10 mouse cellular contexts compared by ENCODE assay signal in genomic region chr14:33185068-33185800, GRCm38 (mm10). TPM values are rescaled to one million over a fixed set of nuclear protein-coding genes. Genes with fewer than 3 reads are reported as not detected.
A peak's percentile ranks its signal among the peaks of the same experiment; 100 is the strongest.
DNase-seq lines count a peak whose midpoint lies in the region; ATAC-seq and TF ChIP-seq lines count a peak whose summit lies in the region.
"Had no signal": no experiment of that assay in that cellular context is flagged by ENCODE, and none has a peak within 500 bp of the region (broad histone marks: within the 10 kb centered on the region; RNA-seq: fewer than 3 reads in every experiment).

Wdfy4 (minus strand) TSS chr14:33185508.

- intact Hi-C loops in heart, adult 2 months (cut with DNase I) = no loop called here

- WGBS in heart, adult 2 months = 79% methylated on average over 11 of the region's 11 CpGs
- 79% methylated on average over 11 of the region's 11 CpGs for WGBS in heart, embryonic 12.5 days
- 39% methylated on average over 11 of the region's 11 CpGs for WGBS in liver, postnatal 0 days (ENCODE audit: insufficient replicate concordance)
- WGBS in intestine, embryonic 16.5 days = 83% methylated on average over 11 of the region's 11 CpGs
- 78% methylated on average over 11 of the region's 11 CpGs for WGBS in intestine, postnatal 0 days
- WGBS in embryonic facial prominence, embryonic 10.5 days = 88% methylated on average over 11 of the region's 11 CpGs

- no peaks in the 10 kb centered on the region; the same call in 1 of the 2 replicates for H3K27me3 ChIP-seq in heart, adult 2 months (ENCODE audit: control insufficient read depth, insufficient read depth, low read length)
- H3K27me3 ChIP-seq in heart, embryonic 12.5 days (replicated peaks) = no peaks in the 10 kb centered on the region
- H3K27me3 ChIP-seq in liver, postnatal 0 days (ENCODE audit: insufficient read depth, low read length) = no peaks in the 10 kb centered on the region
- H3K27me3 ChIP-seq in intestine, embryonic 16.5 days (replicated peaks; ENCODE audit: control insufficient read depth, insufficient read depth, low read length) = no peaks in the 10 kb centered on the region
- H3K27me3 ChIP-seq in intestine, postnatal 0 days (replicated peaks; ENCODE audit: control insufficient read depth, insufficient read depth, low read length) = no peaks in the 10 kb centered on the region
- H3K27me3 ChIP-seq in embryonic facial prominence, embryonic 10.5 days (replicated peaks; ENCODE audit: low read depth, poor library complexity, severe bottlenecking) = no peaks in the 10 kb centered on the region

- TF ChIP-seq POLR2A in heart, adult 2 months (IDR thresholded peaks at IDR 0.05; ENCODE audit: insufficient read depth, low read depth, low read length) = no peak
- 0 out of 2 replicates have a peak, but pooled peaks have one; percentile 43 for TF ChIP-seq POLR2A in bone marrow macrophage, adult 2 months (IDR thresholded peaks at IDR 0.05; ENCODE audit: borderline replicate concordance, low read depth, low read length)

- no peak within 1 kb of the TSS for H3K4me3 ChIP-seq in heart, adult 2 months
- no peak within 1 kb of the TSS for H3K4me3 ChIP-seq in heart, embryonic 12.5 days
- peak within 1 kb of the TSS; percentile 73 for H3K4me3 ChIP-seq in bone marrow macrophage, adult 2 months (ENCODE audit: insufficient read depth, low read length)
- peak within 1 kb of the TSS; percentile 52 for H3K4me3 ChIP-seq in liver, postnatal 0 days (ENCODE audit: low read depth, low read length)
- H3K4me3 ChIP-seq in intestine, embryonic 16.5 days (ENCODE audit: low read length) = no peak within 1 kb of the TSS
- no peak within 1 kb of the TSS for H3K4me3 ChIP-seq in intestine, postnatal 0 days (ENCODE audit: low read depth, low read length)
- H3K4me3 ChIP-seq in embryonic facial prominence, embryonic 10.5 days = no peak within 1 kb of the TSS

- H3K36me3 ChIP-seq in heart, adult 2 months (ENCODE audit: control insufficient read depth, insufficient read depth, low read length) = no peaks in the 10 kb centered on the region
- H3K36me3 ChIP-seq in heart, embryonic 12.5 days = no peaks in the 10 kb centered on the region
- no peaks in the 10 kb centered on the region for H3K36me3 ChIP-seq in liver, postnatal 0 days (replicated peaks; ENCODE audit: insufficient read depth, low read length)
- no peaks in the 10 kb centered on the region for H3K36me3 ChIP-seq in intestine, embryonic 16.5 days (ENCODE audit: control insufficient read depth, insufficient read depth, low read length)
- no peaks in the 10 kb centered on the region for H3K36me3 ChIP-seq in intestine, postnatal 0 days (ENCODE audit: control insufficient read depth, insufficient read depth)
- H3K36me3 ChIP-seq in embryonic facial prominence, embryonic 10.5 days (replicated peaks) = no peaks in the 10 kb centered on the region

- no peak for TF ChIP-seq EP300 in heart, adult 2 months (IDR thresholded peaks at IDR 0.05; ENCODE audit: insufficient read depth, low read depth, low read length)
- TF ChIP-seq EP300 in liver, postnatal 0 days (IDR thresholded peaks at IDR 0.05; ENCODE audit: low read depth) = no peak

- H3K79me2 ChIP-seq in heart, adult 2 months (replicated peaks; ENCODE audit: control insufficient read depth, insufficient read depth, low read length) = no peaks in the 10 kb centered on the region

- peak; percentile 34 to 66 for DNase-seq in heart, adult 2 months
- DNase-seq in liver, postnatal 0 days = peak; percentile 56
- peak; percentile 55 for DNase-seq in skeletal muscle tissue, adult 2 months (ENCODE audit: low read depth, low spot score)
- DNase-seq in embryonic facial prominence, embryonic 10.5 days (ENCODE audit: low spot score) = no peak
- DNase-seq: right cerebral cortex, postnatal 4 days had no signal

- H3K9ac ChIP-seq in heart, adult 2 months (ENCODE audit: low read depth, low read length) = no peak within 1 kb of the TSS
- H3K9ac ChIP-seq in heart, embryonic 12.5 days = no peak within 1 kb of the TSS
- peak within 1 kb of the TSS; percentile 51 for H3K9ac ChIP-seq in liver, postnatal 0 days (replicated peaks)
- H3K9ac ChIP-seq in intestine, embryonic 16.5 days (ENCODE audit: low read depth, low read length) = no peak within 1 kb of the TSS
- no peak within 1 kb of the TSS for H3K9ac ChIP-seq in intestine, postnatal 0 days (ENCODE audit: low read depth, low read length)

- no peak for ATAC-seq in heart, embryonic 12.5 days (ENCODE audit: insufficient number of reproducible peaks, low FRiP score)
- ATAC-seq in liver, postnatal 0 days = peak; percentile 71
- ATAC-seq in intestine, embryonic 16.5 days = no peak
- no peak for ATAC-seq in intestine, postnatal 0 days
- ATAC-seq: midbrain, embryonic 16.5 days had no signal

- no peak within 1 kb of the TSS for H3K4me2 ChIP-seq in heart, embryonic 12.5 days
- H3K4me2 ChIP-seq in liver, postnatal 0 days (ENCODE audit: low read depth, low read length) = peak within 1 kb of the TSS; percentile 65
- no peak within 1 kb of the TSS for H3K4me2 ChIP-seq in intestine, embryonic 16.5 days (ENCODE audit: low read depth, low read length)
- no peak within 1 kb of the TSS for H3K4me2 ChIP-seq in intestine, postnatal 0 days (replicated peaks; ENCODE audit: low read depth)

- H3K4me1 ChIP-seq in heart, adult 2 months (ENCODE audit: control insufficient read depth, insufficient read depth, low read length) = no peaks in the 10 kb centered on the region
- H3K4me1 ChIP-seq in heart, embryonic 12.5 days (replicated peaks) = no peaks in the 10 kb centered on the region
- peaks cover 21% of the 10 kb centered on the region for H3K4me1 ChIP-seq in bone marrow macrophage, adult 2 months (ENCODE audit: control insufficient read depth, insufficient read depth, low read length)
- peaks cover 6% of the 10 kb centered on the region for H3K4me1 ChIP-seq in liver, postnatal 0 days (ENCODE audit: insufficient read depth)
- no peaks in the 10 kb centered on the region for H3K4me1 ChIP-seq in intestine, embryonic 16.5 days (ENCODE audit: control insufficient read depth, insufficient read depth, low read length)
- H3K4me1 ChIP-seq in intestine, postnatal 0 days (replicated peaks; ENCODE audit: control insufficient read depth, insufficient read depth, low read length) = no peaks in the 10 kb centered on the region
- 0 out of 2 replicates have a peak, but pooled peaks cover 4% of the 10 kb centered on the region for H3K4me1 ChIP-seq in embryonic facial prominence, embryonic 10.5 days

- no peak within 1 kb of the TSS for H3K27ac ChIP-seq in heart, adult 2 months
- H3K27ac ChIP-seq in heart, embryonic 12.5 days (ENCODE audit: poor library complexity, severe bottlenecking) = no peak within 1 kb of the TSS
- H3K27ac ChIP-seq in bone marrow macrophage, adult 2 months (ENCODE audit: insufficient read depth, low read depth, low read length) = peak within 1 kb of the TSS; percentile 95
- H3K27ac ChIP-seq in liver, postnatal 0 days (ENCODE audit: low read depth) = peak within 1 kb of the TSS; percentile 89
- no peak within 1 kb of the TSS for H3K27ac ChIP-seq in intestine, embryonic 16.5 days (ENCODE audit: low read length)
- no peak within 1 kb of the TSS for H3K27ac ChIP-seq in intestine, postnatal 0 days (ENCODE audit: low read depth, low read length)
- H3K27ac ChIP-seq in embryonic facial prominence, embryonic 10.5 days (replicated peaks) = no peak within 1 kb of the TSS

- no peak for TF ChIP-seq CTCF in heart, adult 2 months (IDR thresholded peaks at IDR 0.05)
- no peak for TF ChIP-seq CTCF in bone marrow macrophage, adult 2 months (IDR thresholded peaks at IDR 0.05; ENCODE audit: low read depth, low read length)
- TF ChIP-seq CTCF in liver, postnatal 0 days (IDR thresholded peaks at IDR 0.05; ENCODE audit: low read depth) = no peak
- no peak for TF ChIP-seq CTCF in intestine, postnatal 0 days (IDR thresholded peaks at IDR 0.05; ENCODE audit: low read depth)

- no peaks in the 10 kb centered on the region for H3K9me3 ChIP-seq in heart, embryonic 12.5 days (replicated peaks)
- no peaks in the 10 kb centered on the region for H3K9me3 ChIP-seq in liver, postnatal 0 days (ENCODE audit: low read length)
- H3K9me3 ChIP-seq in intestine, embryonic 16.5 days (ENCODE audit: control insufficient read depth, low read length) = no peaks in the 10 kb centered on the region
- no peaks in the 10 kb centered on the region for H3K9me3 ChIP-seq in intestine, postnatal 0 days (ENCODE audit: control insufficient read depth)
- no peaks in the 10 kb centered on the region for H3K9me3 ChIP-seq in embryonic facial prominence, embryonic 10.5 days

RNA-seq across cellular contexts. Expression of gene Wdfy4, which starts in this region (rescaled TPM):
- total RNA-seq in heart, adult 2 months (2021) = 1 to 10 TPM; 2.6 to 3.7 TPM
- polyA plus RNA-seq in heart, adult 2 months (2012; rRNA removed) = 2.3 and 2.9 TPM in 2 replicates
- 0.22 and 0.64 TPM in 2 replicates for polyA plus RNA-seq in heart, embryonic 12.5 days (2016; fragmentation: Nextera tagmentation; extraction: Ambion mirVana)
- polyA plus RNA-seq in bone marrow macrophage, adult 2 months (2012; ENCODE audit: insufficient read depth, insufficient read length, missing spikeins) = 39.7 and 40.3 TPM in 2 replicates
- 1.6 and 2.6 TPM in 2 replicates for polyA plus RNA-seq in liver, postnatal 0 days (2015; fragmentation: Nextera tagmentation; extraction: Ambion mirVana)
- 0.16 and 0.38 TPM in 2 replicates for polyA plus RNA-seq in intestine, embryonic 16.5 days (2015; fragmentation: Nextera tagmentation; extraction: Ambion mirVana)
- 0.17 and 0.26 TPM in 2 replicates for polyA plus RNA-seq in intestine, postnatal 0 days (2015; fragmentation: Nextera tagmentation; extraction: Ambion mirVana)
- polyA plus RNA-seq in embryonic facial prominence, embryonic 10.5 days (2016; fragmentation: Nextera tagmentation; extraction: Ambion mirVana) = 0.08 and 0.17 TPM in 2 replicates

Comparison
In these comparisons a context has a peak if more than half of its experiments do, and no peak if none do; other contexts are left out.
1. RNA of gene Wdfy4 (polyA plus RNA-seq): 39.7 to 40.3 TPM in bone marrow macrophage, adult 2 months; 2.3 to 2.9 TPM in heart, adult 2 months, 1.6 to 2.6 TPM in liver, postnatal 0 days, 0.22 to 0.64 TPM in heart, embryonic 12.5 days, 0.08 to 0.17 TPM in embryonic facial prominence, embryonic 10.5 days, 0.17 to 0.26 TPM in intestine, postnatal 0 days and 0.16 to 0.38 TPM in intestine, embryonic 16.5 days; every median in the first group is over 10 times any median in the second.
2. H3K27ac ChIP-seq: peak in bone marrow macrophage, adult 2 months (single experiment) and liver, postnatal 0 days (single experiment); none in heart, adult 2 months (single experiment), heart, embryonic 12.5 days (single experiment), intestine, embryonic 16.5 days (single experiment), intestine, postnatal 0 days (single experiment) and embryonic facial prominence, embryonic 10.5 days (single experiment).
3. H3K4me3 ChIP-seq: peak in bone marrow macrophage, adult 2 months (single experiment) and liver, postnatal 0 days (single experiment); none in heart, adult 2 months (single experiment), heart, embryonic 12.5 days (single experiment), intestine, embryonic 16.5 days (single experiment), intestine, postnatal 0 days (single experiment) and embryonic facial prominence, embryonic 10.5 days (single experiment).